Mouse (Mus musculus): ENCODE results near the gene Gm17267.
"Not testable (repeated sequence)": the region's sequence is repeated elsewhere in the genome, so short reads cannot be mapped to it uniquely, and the experiment has no call there.

The Gm17267 gene

DNA sequence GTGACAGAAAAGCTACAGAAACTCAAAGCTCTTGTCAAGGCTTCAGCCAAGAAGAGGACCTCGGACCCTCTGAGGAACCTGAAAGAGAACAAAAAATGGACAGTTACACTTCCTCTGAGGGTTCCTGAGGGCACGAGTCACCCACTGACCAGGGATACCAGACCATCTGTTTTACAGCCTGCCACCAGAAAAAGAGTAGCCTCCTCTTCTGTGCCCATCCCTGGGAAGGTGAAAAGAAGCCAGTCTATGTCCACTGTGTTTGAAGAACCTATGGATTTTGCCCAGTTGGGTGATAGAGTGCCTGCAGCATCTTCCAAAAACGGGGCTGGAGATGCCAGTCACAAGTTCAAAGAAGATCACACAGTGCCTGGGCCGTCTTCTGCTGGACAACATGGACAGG lies at the start of gene Gm17267:
Gm17267 (plus strand) TSS at position 301 of the 400 bp plus-strand sequence.
- not testable (repeated sequence) for DNase-seq (ENCODE audit: low read depth)

Measured in induced T-regulatory cell, adult 2 months (primary cell).